Mouse (Mus musculus) adrenal gland (tissue): ENCODE data around the gene Olfr847.

Experiments
- intact Hi-C: fragments of 180-260 bp; cut with DNase I; formaldehyde crosslinking; loops from one replicate; pipeline ENCODE4 v1.15.1; 2025
- long read RNA-seq, 2 experiments: library from polyadenylated mRNA; unstranded; transcript quantifications; one replicate each; pipeline ENCODE4 v2.0.0; 2020; ENCODE audit warnings: borderline replicate concordance in 1 of 2; ENCODE audit not compliant: insufficient replicate concordance in 1 of 2

Olfr847 gene
- long read RNA-seq, experiment 1, result 0 reads
- long read RNA-seq, experiment 2, result 0 reads

GRCm38 (mm10) chr9:19378569-19378968 is at the start of gene Olfr847:
Gene Olfr847 (minus strand): TSS chr9:19378669.
- intact Hi-C loops, result no loop called here

DNA sequence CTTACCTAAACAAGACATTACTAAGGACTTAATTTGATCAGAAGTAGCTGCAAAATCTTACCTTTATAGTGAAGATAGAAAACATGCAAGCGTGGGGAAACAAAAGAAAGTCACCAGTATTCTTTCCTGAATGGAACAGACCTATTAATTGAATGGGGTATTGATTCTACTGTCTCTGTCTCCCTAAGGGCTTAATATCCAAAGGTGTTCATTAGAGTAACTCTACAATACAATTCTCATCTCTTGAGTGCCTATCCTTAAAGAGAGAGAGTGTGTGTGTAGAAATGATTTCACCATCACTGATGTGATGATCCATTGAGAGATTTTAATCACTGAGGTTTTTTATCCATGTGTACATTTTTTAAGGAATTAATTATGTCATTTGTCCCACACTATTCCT is 14.6 kb downstream of the Olfr847 start, which contains the start of gene Olfr846:
Gene Olfr846, minus strand, starts transcription at position 101 of the 400 bp plus-strand sequence.
- intact Hi-C loops, result no loop called here

DNA sequence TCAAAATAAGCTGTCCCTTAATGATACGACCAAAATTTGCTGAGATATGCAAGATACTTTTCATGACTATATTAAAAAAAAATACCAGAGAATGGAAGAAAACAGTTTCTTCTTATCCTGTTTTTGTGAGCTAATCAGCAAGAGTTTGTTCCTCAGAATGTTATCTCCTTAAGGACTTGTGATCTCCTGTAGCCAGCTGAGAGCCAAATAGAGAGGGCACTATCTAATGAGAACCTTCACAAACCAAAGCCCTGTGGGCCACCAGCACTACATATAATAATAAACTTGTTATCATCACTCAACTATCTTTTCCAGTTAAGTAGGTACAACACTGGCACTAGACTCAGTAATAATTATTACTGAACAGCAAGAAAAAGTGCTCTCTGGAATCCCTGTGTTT is 42.3 kb downstream of the Olfr847 start, which contains the start of gene Olfr845:
Gene Olfr845, plus strand, starts transcription at position 301 of the 400 bp plus-strand sequence.
- intact Hi-C loops, result no loop called here
